Mouse (Mus musculus) urinary bladder, postnatal 25 days (tissue): Measurements from ENCODE around the gene Chrm1.
A peak's percentile ranks its signal among the peaks of the same experiment; 100 is the strongest.
"Not testable (repeated sequence)": the region's sequence is repeated elsewhere in the genome, so short reads cannot be mapped to it uniquely, and the experiment has no call there.

Source experiments
- DNase-seq: peaks from one replicate; pipeline ENCODE4 v3.0.0; 2022; ENCODE audit warnings: low spot score

Chrm1 gene

DNA sequence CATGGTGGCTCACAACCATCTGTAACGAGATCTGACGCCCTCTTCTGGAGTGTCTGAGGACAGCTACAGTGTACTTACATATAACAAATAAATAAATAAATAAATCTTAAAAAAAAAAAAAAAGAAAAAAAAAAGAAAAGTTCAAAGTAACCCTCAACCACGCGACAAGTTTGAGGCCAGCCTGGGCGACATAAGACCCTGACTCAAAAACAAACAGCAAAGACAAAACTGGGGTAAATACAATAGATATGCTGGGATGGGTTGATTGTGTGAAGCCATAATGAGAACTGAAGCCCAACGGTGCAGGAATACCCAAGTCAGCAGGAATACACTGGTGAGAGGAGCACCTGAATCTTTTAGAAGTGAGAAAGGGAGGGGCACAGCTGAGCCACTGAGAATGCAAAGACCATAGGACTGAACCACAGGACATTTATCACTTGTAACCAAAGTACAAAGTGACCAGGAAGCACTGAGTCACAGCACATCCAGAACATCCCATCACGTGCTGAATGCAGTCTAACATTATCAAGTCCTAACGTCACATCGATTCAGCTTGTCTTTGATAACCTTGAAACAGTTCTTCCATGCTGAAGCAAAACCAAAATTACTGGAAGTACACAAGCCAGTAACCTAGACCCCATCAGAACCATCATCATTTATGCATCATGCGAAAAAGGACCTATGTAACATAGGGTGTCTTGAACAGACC lies 53.3 kb downstream of the Chrm1 start:
- no peak for DNase-seq

DNA sequence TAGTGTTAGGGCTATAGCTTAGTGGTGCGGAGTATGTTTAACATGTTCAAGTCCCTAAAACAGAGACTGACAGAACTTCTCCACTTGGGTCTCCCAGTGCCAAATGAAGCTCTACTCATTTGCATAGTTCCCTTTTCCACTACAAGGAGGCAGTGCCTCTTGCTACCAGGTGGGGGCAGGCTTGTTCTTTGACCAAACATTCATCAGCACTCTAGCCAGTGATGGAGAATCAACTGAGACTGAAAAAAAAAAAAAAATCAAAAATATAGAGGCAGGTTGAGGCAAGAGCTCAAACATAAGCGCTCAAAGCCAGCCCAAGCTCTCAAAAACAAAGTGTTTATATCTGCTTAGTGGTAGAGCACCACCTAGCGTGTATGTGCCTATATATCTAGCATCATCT lies 54.8 kb downstream of the Chrm1 start:
- DNase-seq: peak; percentile 61

GRCm38 (mm10) chr19:8719037-8719436 lies 55.4 kb downstream of the Chrm1 start:
- not testable (repeated sequence) for DNase-seq

GRCm38 (mm10) chr19:8721378-8721777 lies 57.8 kb downstream of the Chrm1 start:
- DNase-seq: no peak

- DNase-seq: no peak
These were observed 58.4 kb downstream of the Chrm1 start for GRCm38 (mm10) chr19:8722021-8722420.

DNA sequence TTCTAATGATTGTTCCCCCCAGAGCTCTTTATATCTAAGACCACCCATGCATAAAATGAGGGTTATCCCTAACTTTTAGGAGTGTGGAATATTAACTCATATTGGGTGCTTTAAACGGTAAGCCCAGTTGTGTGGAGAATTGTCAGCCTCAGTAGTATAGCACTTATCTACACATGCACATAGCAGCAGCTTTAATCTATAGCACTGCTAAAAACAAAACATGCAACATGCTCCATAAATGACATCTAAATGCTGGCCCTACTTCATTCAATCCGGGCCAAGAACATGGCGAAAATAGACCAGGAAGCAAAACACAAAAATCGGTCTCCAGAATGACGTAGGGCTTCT lies 58.9 kb downstream of the Chrm1 start:
- DNase-seq: no peak

- DNase-seq: peak; percentile 88
These were observed 59.5 kb downstream of the Chrm1 start, which contains the start of gene Slc3a2 for GRCm38 (mm10) chr19:8722907-8723573. TSS of gene Slc3a2 (minus strand) at chr19:8723369.

DNA sequence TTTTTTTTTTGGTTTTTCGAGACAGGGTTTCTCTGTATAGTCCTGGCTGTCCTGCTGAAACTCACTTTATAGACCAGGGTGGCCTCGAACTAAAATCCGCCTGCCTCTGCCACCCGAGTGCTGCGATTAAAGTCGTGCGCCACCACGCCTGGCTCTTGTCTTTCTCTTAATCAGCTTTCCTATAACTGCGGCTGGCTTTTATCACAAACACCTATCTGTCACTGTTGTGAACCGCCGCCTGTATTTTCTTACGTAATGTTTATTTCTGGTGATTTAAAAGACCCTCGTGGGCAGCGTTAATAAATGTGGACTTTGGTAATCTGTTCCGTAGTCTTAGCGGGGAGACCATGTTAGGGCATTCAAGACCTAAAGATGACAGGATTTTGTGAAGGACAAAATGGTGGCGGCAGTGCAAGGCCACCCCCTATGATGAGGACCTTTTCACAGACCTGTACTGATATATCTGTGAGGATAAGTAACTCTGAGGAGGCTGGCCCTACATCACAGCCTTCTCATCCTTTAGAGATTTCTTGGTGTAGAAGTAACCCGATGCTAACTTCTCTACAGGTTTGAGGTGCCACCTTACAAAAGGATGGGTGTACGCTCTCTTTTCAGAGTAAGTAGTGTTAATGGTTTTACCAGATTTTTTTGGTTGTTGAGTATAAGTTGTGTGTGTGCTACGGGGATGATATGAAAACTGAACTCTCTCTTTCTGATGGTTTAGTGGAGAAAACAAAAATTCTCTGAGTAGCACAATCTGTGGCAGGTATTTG lies 60.2 kb downstream of the Chrm1 start:
- DNase-seq: no peak

- no peak for DNase-seq
These were observed 60.8 kb downstream of the Chrm1 start for GRCm38 (mm10) chr19:8724392-8724791.

DNA sequence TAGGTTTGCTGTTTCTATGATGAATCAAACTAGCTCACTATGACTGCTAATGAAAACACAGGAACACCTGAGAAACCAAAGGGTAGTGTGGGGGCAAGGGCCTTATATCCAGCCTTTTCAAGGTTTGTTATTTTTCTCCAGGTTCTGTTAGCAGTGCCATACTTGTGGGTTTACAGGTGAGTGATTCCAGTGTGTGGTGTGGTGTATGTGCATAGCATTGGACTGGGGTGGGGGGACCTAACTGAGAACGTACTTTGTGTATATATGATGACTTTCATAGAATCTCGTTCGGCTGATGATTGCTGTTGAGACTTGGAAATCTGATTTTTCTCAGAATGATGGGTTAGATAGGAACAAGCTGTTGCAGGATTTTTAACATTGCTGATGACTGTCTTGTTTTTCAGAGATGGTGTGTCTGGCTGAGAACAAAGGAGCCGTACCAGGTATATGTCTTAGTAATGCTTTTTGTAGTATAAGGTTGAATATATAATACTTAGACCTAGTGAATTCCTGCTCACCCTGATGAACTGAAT lies 61.6 kb downstream of the Chrm1 start:
- DNase-seq: no peak

- DNase-seq: no peak
These were observed 63.2 kb downstream of the Chrm1 start for GRCm38 (mm10) chr19:8726609-8727390.

DNA sequence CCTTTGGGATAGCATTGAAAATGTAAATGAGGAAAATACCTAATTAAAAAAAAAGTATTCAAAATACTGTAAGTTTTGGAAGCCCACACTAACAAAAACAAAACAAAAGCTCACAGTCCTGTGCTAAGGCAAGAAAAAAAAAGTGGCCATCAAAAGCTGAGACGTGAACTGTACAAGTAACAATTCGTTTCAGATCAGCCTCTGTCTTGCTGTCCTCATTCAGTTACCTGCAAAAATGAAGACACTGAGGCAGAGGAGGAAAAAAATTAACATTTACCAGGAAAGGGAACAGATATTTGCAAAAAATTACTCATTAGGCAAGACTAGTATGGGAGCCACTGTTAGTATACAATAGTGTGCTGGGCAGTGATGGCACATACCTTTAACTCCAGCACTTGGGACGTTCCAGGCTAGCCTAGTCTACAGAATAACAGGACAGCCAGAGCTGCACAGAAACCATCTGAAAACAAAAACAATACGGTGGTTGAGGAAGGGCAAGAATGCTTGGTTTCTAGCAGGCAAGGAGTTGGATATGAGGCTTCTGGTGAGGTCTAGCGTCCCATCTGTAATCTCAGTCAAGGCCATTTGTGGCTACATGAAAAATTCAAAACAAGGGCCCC lies 64.0 kb downstream of the Chrm1 start:
- DNase-seq: no peak

GRCm38 (mm10) chr19:8728335-8729099 lies 64.9 kb downstream of the Chrm1 start:
- DNase-seq: not testable (repeated sequence)
